Mouse (Mus musculus) ES-E14 (cell line): ENCODE data around the gene Polr2f. TPM values are rescaled to one million over a fixed set of nuclear protein-coding genes. Genes with fewer than 3 reads are reported as not detected.

Experiments
- DNase-seq: peaks from one replicate; pipeline ENCODE4 v3.0.0-alpha.2; 2013; ENCODE audit warnings: low read depth, low spot score
- H3K27ac ChIP-seq: 2 replicates; pipeline ENCODE4 v1.5.1; 2012; ENCODE audit warnings: low read depth, mild to moderate bottlenecking, low read length, moderate library complexity, mixed read lengths; ENCODE audit not compliant: poor library complexity, insufficient read depth, severe bottlenecking
- H3K36me3 ChIP-seq: 2 replicates; pipeline ENCODE4 v1.6.1; 2012; ENCODE audit warnings: mild to moderate bottlenecking, low read length, moderate library complexity, mixed read lengths; ENCODE audit not compliant: control insufficient read depth, poor library complexity, insufficient read depth, severe bottlenecking
- H3K4me1 ChIP-seq, 2 experiments: fragments of 150-350 bp in 1 of 2; sonication (generic) in 1 of 2; 2 replicates each; pipeline ENCODE4 v1.6.1; 2012; ENCODE audit warnings: low read length in 2 of 2, mild to moderate bottlenecking in 1 of 2, mixed read lengths in 1 of 2; ENCODE audit not compliant: control insufficient read depth in 2 of 2, insufficient read depth in 2 of 2, poor library complexity in 1 of 2
- H3K4me3 ChIP-seq, 2 experiments: fragments of 150-350 bp in 1 of 2; sonication (generic) in 1 of 2; 2 replicates each; pipeline ENCODE4 v1.5.1; 2012; ENCODE audit warnings: low read length in 2 of 2, low read depth in 1 of 2, mild to moderate bottlenecking in 1 of 2, mixed read lengths in 1 of 2; ENCODE audit not compliant: insufficient read depth in 1 of 2, poor library complexity in 1 of 2, severe bottlenecking in 1 of 2
- H3K9ac ChIP-seq: 2 replicates; pipeline ENCODE4 v1.6.1; 2012; ENCODE audit warnings: low read depth, mild to moderate bottlenecking, low read length, mixed read lengths; ENCODE audit not compliant: poor library complexity, insufficient read depth, severe bottlenecking
- H3K9me3 ChIP-seq: fragments of 150-350 bp; sonication (generic); 2 replicates; pipeline ENCODE4 v1.6.1; 2012; ENCODE audit warnings: low read depth, mild to moderate bottlenecking, low read length; ENCODE audit not compliant: control insufficient read depth, insufficient read depth
- CHD2 ChIP-seq: IDR thresholded peaks from 2 replicates; pipeline ENCODE4 v1.6.1; 2014; ENCODE audit warnings: mild to moderate bottlenecking, low read depth, low read length, inconsistent platforms
- HCFC1 ChIP-seq: IDR thresholded peaks from 2 replicates; pipeline ENCODE4 v1.6.1; 2012; ENCODE audit warnings: low read length, inconsistent platforms, borderline replicate concordance; ENCODE audit not compliant: insufficient read depth
- MAFK ChIP-seq: IDR thresholded peaks from 2 replicates; pipeline ENCODE4 v1.6.1; 2014; ENCODE audit warnings: mild to moderate bottlenecking, low read depth, low read length, inconsistent platforms; ENCODE audit not compliant: insufficient read depth
- ZC3H11A ChIP-seq: IDR thresholded peaks from 2 replicates; pipeline ENCODE4 v1.6.1; 2012; ENCODE audit warnings: low read depth, mild to moderate bottlenecking, inconsistent platforms, low read length, borderline replicate concordance
- ZNF384 ChIP-seq: IDR thresholded peaks from 2 replicates; pipeline ENCODE4 v1.6.1; 2012; ENCODE audit warnings: low read depth, low read length, inconsistent platforms
- in situ Hi-C, 2 experiments: fragments of 600-800 bp; cut with MboI; formaldehyde crosslinking; loops; one replicate each; pipeline ENCODE4 v1.15.1; 2025; ENCODE audit warnings: low sequenced_read_pairs in 2 of 2, inconsistent platforms in 1 of 2; ENCODE audit not compliant: unreplicated experiment in 2 of 2
- total RNA-seq: library from RNA; depleted of rRNA; stranded (reverse); fragments of 300-350 nt; gene quantifications from 2 replicates; pipeline ENCODE4 v1.2.3, GENCODE M21; 2012

The Polr2f gene
- total RNA-seq, 1 experiment: 238 TPM

DNA sequence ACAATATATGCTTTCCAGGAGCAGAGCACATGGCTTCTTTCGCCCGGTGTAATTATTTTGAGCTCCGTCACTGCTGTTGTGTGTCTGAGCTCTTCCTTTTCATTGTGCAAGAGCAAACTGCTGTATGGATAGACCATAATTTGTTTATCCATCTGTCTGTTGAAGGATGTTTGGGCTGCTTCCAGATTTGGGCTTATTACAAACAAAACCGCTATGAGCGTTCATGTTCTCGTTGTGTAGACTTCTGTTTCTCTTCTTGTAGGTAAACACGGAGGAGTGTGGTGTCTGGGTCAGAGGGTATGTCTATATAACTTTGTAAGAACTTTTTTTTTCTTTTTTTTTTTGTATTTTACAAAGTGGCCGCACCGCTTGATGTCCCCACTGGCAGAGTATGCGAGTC, 44.4 kb downstream of the Polr2f start:
- Histone ChIP-seq H3K9me3 (no peaks in the 10 kb centered on the region), H3K9ac (no peak overlapping the region), H3K4me1 (no peaks in the 10 kb centered on the region), H3K4me3 (no peak overlapping the region), H3K36me3 (no peaks in the 10 kb centered on the region), H3K27ac (no peak overlapping the region)
- in situ Hi-C loops: no loop called here
- TF ChIP-seq ZC3H11A: no peak
- TF ChIP-seq ZNF384: no peak
- TF ChIP-seq HCFC1: no peak
- TF ChIP-seq MAFK: no peak
- no peak for TF ChIP-seq CHD2
- no peak for DNase-seq

DNA sequence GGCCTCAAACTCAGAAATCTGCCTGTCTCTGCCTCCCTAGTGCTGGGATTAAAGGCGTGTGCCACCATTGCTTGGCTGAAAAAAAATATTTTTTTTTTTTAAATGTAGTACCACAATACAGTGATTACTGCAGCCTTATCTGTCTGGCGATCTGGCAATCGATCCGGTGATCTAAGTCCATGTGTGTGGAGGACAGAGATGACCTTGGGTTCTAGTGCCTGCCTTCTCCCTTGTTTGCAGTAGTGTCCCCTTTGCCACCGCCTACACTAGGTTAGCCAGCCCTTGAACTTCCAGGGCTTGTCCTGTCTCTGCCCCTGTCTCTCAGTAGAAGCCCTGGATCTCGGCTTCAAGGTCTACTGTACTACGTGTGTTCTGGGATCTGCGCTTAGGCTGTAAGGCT, 47.0 kb downstream of the Polr2f start:
- in situ Hi-C loops: no loop called here
- Histone ChIP-seq H3K27ac (no peak overlapping the region), H3K4me3 (no peak overlapping the region), H3K9ac (no peak overlapping the region), H3K36me3 (no peaks in the 10 kb centered on the region), H3K4me1 (no peaks in the 10 kb centered on the region; a peak in 1 of 4 replicates), H3K9me3 (no peaks in the 10 kb centered on the region)
- TF ChIP-seq HCFC1 (no peak), ZNF384 (no peak), CHD2 (no peak), ZC3H11A (no peak), MAFK (no peak)
- no peak for DNase-seq

DNA sequence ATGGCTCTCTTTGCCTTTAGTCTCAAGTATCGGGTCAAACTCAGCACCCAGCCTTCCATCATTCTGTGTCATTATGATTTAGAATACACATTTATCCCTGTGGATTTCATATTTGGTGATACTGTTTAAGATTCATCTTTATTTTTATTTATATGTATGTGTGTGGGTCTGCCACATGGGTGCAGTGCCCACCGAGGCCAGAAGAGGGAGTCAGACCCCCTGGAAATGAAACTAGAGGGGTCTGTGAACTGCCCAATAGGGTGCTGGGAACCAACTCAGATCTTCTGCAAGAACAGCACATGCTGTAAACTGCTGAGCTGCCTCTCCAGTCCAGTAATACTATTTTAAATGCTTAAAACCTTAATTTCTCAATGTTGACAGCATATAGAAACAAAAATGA, 50.6 kb downstream of the Polr2f start:
- Histone ChIP-seq H3K27ac (no peak overlapping the region), H3K9me3 (no peaks in the 10 kb centered on the region), H3K4me3 (no peak overlapping the region), H3K4me1 (peaks cover 0 to 5% of the 10 kb centered on the region in 2 experiments; a peak in 2 of 4 replicates), H3K9ac (no peak overlapping the region), H3K36me3 (no peaks in the 10 kb centered on the region)
- in situ Hi-C loops: no loop called here
- DNase-seq: no peak
- no peak for TF ChIP-seq ZC3H11A
- no peak for TF ChIP-seq HCFC1
- TF ChIP-seq MAFK: no peak
- no peak for TF ChIP-seq ZNF384
- TF ChIP-seq CHD2: no peak

DNA sequence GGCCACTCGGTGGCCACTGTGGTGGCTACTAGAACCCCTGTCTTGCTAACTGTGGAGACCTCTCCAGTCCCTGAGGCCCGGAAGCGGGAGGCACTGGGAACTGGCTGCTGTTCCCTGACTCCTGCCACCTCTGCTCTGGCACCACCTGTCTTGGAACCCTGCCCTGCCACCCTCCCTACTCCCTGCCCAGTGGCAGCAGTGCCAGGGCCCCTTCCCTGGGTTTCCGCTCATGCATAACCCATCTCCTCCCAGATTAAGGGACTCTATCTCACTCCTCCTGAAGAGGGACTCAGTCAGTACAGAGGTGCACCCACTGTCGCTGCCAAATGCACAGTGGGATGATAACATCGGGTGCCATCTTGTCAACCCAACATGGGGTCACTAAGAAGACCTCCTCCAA, 51.6 kb downstream of the Polr2f start:
- in situ Hi-C loops: no loop called here
- H3K9ac ChIP-seq: no peak overlapping the region
- DNase-seq: no peak
- H3K36me3 ChIP-seq: no peaks in the 10 kb centered on the region
- no peaks in the 10 kb centered on the region for H3K9me3 ChIP-seq
- H3K27ac ChIP-seq: no peak overlapping the region
- TF ChIP-seq ZNF384 (no peak), CHD2 (no peak), HCFC1 (no peak), MAFK (no peak), ZC3H11A (no peak)
- H3K4me1 ChIP-seq: peaks cover 0 to 5% of the 10 kb centered on the region in 2 experiments; a peak in 2 of 4 replicates
- peak overlapping the region; percentile 22 to 33; a peak in 1 of 4 replicates for H3K4me3 ChIP-seq
